Mouse (Mus musculus) urinary bladder, postnatal 25 days (tissue): ENCODE measurements around the gene Nwd1.
A peak's percentile ranks its signal among the peaks of the same experiment; 100 is the strongest.

ENCODE experiments used
- DNase-seq: peaks from one replicate; pipeline ENCODE4 v3.0.0; 2022; ENCODE audit warnings: low spot score

The Nwd1 gene

GRCm38 (mm10) chr8:72762306-72762705 is 115.8 kb downstream of the Nwd1 start:
- DNase-seq, result peak; percentile 2

- DNase-seq, result no peak
Measured at GRCm38 (mm10) chr8:72765696-72766095, 119.2 kb downstream of the Nwd1 start.

- peak; percentile 2 for DNase-seq
Measured at GRCm38 (mm10) chr8:72766777-72767176, 120.3 kb downstream of the Nwd1 start.
